Mouse (Mus musculus): ENCODE measurements around the gene Cyp3a13. TPM values are rescaled to one million over a fixed set of nuclear protein-coding genes. Genes with fewer than 3 reads are reported as not detected.

Gene Cyp3a13
- polyA plus RNA-seq (2012; rRNA removed): 5.7 and 7.1 TPM in 2 replicates

DNA sequence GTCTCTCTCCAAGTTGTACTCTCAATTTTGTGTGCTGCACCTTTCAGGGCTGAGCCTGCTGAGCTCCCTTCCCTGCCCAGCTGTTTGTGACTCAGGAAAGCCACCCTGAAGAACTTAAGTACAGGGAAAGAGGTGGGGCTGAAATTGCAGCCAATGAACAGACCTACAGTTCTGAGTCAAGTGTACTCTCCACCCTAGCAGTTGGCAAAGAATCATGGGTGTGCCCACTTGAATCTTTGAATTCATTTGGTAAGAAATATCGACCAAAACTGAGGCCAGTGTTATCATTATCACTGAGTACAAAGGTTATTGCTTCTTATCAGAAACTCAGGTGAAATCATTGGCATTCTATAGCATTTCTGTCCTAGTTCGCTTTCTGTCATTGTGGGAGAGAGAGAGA, at the start of gene Cyp3a13:
Cyp3a13 (minus strand) TSS at position 88 of the 400 bp plus-strand sequence.

DNA sequence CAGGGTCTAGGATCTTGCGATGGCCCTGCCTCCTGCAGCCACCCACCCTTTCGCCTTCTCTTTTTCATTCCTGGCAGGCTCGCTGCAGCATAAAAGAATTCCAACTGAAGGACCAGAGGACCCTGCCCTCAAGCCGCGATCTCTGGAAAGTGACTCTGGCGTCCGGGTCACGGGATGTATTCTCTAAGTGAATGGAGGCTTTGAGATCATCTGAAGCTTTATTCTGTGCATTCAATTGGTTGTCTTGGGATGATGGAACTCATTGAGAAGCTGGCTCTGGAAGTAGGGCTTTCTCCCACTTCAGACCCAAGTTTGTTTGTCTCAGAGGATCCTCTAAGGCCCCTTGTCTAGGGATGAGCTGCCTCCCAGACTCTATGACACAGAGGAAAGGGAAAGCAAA, 41.5 kb upstream of the Cyp3a13 start, which contains the start of gene Gjc3:
Gjc3 (minus strand) TSS at position 154 of the 400 bp plus-strand sequence.

DNA sequence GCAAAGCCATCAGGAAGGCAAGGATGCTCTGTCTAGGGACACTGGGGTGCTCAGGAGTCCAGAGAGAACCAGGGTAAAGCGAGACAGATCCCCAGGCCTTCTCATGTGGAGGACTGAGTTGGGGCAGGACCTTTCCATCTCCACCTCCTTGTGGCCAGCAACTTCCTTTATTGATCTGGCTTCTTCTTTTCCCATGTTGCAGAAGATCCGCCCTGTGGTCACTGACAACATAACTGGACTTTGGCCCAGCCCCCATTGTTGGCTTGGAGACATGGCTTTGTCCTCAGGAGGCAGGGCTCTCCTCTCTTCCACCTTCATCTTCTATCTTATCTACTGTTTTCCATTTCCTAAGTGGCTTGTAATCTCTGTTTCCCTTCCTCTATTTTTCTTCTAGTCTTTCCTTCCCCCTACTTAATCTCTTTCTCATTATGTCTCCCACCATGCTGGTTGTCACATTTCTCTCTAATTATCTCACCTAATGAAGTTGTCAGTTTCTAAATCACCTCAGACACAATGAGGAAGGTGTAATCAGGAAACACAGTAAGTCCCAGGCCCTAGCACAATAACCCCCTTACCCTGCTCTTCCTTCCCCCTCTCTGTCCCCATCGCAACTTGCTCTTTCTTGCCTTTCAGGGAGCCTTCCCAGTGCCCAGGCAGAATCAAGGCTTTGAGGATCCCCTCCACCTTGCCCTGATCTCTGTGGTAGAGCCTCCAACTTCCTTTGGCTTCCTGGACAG, 49.6 kb downstream of the Cyp3a13 start, which contains the start of gene Pilrb2:
Pilrb2 (minus strand) TSS at position 172 of the 737 bp plus-strand sequence.

DNA sequence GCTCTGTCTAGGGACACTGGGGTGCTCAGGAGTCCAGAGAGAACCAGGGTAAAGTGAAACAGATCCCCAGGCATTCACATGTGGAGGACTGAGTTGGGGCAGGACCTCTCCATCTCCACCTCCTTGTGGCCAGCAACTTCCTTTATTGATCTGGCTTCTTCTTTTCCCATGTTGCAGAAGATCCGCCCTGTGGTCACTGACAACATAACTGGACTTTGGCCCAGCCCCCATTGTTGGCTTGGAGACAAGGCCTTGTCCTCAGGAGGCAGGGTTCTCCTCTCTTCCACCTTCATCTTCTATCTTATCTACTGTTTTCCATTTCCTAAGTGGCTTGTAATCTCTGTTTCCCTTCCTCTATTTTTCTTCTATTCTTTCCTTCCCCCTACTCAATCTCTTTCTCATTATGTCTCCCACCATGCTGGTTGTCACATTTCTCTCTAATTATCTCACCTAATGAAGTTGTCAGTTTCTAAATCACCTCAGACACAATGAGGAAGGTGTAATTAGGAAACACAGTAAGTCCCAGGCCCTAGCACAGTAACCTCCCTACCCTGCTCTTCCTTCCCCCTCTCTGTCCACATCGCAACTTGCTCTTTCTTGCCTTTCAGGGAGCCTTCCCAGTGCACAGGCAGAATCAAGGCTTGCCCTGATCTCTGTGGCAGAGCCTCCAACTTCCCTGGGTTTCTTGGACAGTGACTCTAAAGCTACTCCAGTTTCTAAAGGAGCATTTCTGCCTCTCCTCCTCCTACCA, 63.3 kb downstream of the Cyp3a13 start, which contains the start of gene Pilrb1:
Pilrb1 (minus strand) TSS at position 147 of the 751 bp plus-strand sequence.

Other genes starting within 250 kb of the Cyp3a13 start
- 30.9 and 51.1 TPM in 2 replicates for gene Agfg2, start 236.9 kb downstream of the Cyp3a13 start, polyA plus RNA-seq (2012; rRNA removed)
- 16.7 and 16.8 TPM in 2 replicates for gene Nyap1, start 180.0 kb downstream of the Cyp3a13 start, polyA plus RNA-seq (2012; rRNA removed)
- 172 and 193 TPM in 2 replicates for gene Tsc22d4, start 175.9 kb downstream of the Cyp3a13 start, polyA plus RNA-seq (2012; rRNA removed)
- gene Ppp1r35, start 142.8 kb downstream of the Cyp3a13 start, polyA plus RNA-seq (2012; rRNA removed): 57.8 and 59.4 TPM in 2 replicates
- 33.8 and 34.4 TPM in 2 replicates for gene Mepce, start 134.0 kb downstream of the Cyp3a13 start, polyA plus RNA-seq (2012; rRNA removed)
- gene Zcwpw1, start 133.8 kb downstream of the Cyp3a13 start, polyA plus RNA-seq (2012; rRNA removed): 0.28 and 0.30 TPM in 2 replicates
- 1.3 and 3.1 TPM in 2 replicates for gene Pilra, start 85.3 kb downstream of the Cyp3a13 start, polyA plus RNA-seq (2012; rRNA removed)
- gene Pilrb1, start 63.5 kb downstream of the Cyp3a13 start, polyA plus RNA-seq (2012; rRNA removed): 1.7 and 2.0 TPM in 2 replicates
- gene Pilrb2, start 49.8 kb downstream of the Cyp3a13 start, polyA plus RNA-seq (2012; rRNA removed): 2.7 and 2.8 TPM in 2 replicates
- 0.12 and 0.35 TPM in 2 replicates for gene Gjc3, start 41.5 kb upstream of the Cyp3a13 start, polyA plus RNA-seq (2012; rRNA removed)
- gene Azgp1, start 59.9 kb upstream of the Cyp3a13 start, polyA plus RNA-seq (2012; rRNA removed): 0.88 and 1.7 TPM in 2 replicates
- not detected in 2 replicates for gene Smok3a, start 99.6 kb upstream of the Cyp3a13 start, polyA plus RNA-seq (2012; rRNA removed)
- gene Smok3b, start 99.8 kb upstream of the Cyp3a13 start, polyA plus RNA-seq (2012; rRNA removed): not detected in 2 replicates
- gene Smok3c, start 131.6 kb upstream of the Cyp3a13 start, polyA plus RNA-seq (2012; rRNA removed): not detected in 2 replicates
- gene Zkscan1, start 163.5 kb upstream of the Cyp3a13 start, polyA plus RNA-seq (2012; rRNA removed): 3.5 and 4.0 TPM in 2 replicates
- gene Zscan21, start 195.3 kb upstream of the Cyp3a13 start, polyA plus RNA-seq (2012; rRNA removed): 5.9 and 6.5 TPM in 2 replicates
- gene Zfp113, start 234.1 kb upstream of the Cyp3a13 start, polyA plus RNA-seq (2012; rRNA removed): 2.3 and 2.9 TPM in 2 replicates
- gene Cops6, start 239.5 kb upstream of the Cyp3a13 start, polyA plus RNA-seq (2012; rRNA removed): 61.9 and 65.8 TPM in 2 replicates